In genomic region chr5:71970140-71970800, GRCm38 (mm10) we compare ENCODE assay signal across 9 mouse cellular contexts.
DNase-seq lines count a peak whose midpoint lies in the region; ATAC-seq and TF ChIP-seq lines count a peak whose summit lies in the region.
"Had no signal": no experiment of that assay in that cellular context is flagged by ENCODE, and none has a peak within 500 bp of the region (broad histone marks: within the 10 kb centered on the region; RNA-seq: fewer than 3 reads in every experiment).

No protein-coding gene starts in this region.

- no peak for TF ChIP-seq CTCF in layer of hippocampus, adult 2 months (conservative IDR thresholded peaks at IDR 0.05)

- no peak for DNase-seq in frontal cortex, postnatal 25 days (ENCODE audit: low spot score in 2 of 2)
- peak; percentile 66 for DNase-seq in right cerebral cortex, adult 18-20 months
- DNase-seq in right cerebral cortex, postnatal 14 days, result no peak
- DNase-seq in layer of hippocampus, adult 2 months (ENCODE audit: low spot score in 2 of 2), result peak; percentile 44 to 68
- DNase-seq in telencephalon, adult 2 months (ENCODE audit: low read depth, low spot score), result peak; percentile 71
- no peak for DNase-seq in thymus, postnatal 36 days
- DNase-seq in liver, result no peak
- DNase-seq: kidney, adult 11 months had no signal

- peak overlapping the region; percentile 89 for H3K27ac ChIP-seq in layer of hippocampus, adult 2 months

- ATAC-seq in frontal cortex, adult (ENCODE audit: low TSS enrichment), result 0 out of 2 replicates have a peak, but pooled peaks have one; percentile 2

- H3K4me3 ChIP-seq in layer of hippocampus, adult 2 months, result no peak overlapping the region

Comparison
In these comparisons a context has a peak if more than half of its experiments do, and no peak if none do; other contexts are left out.
1. DNase-seq: peak in right cerebral cortex, adult 18-20 months (single experiment), layer of hippocampus, adult 2 months (2 of 2) and telencephalon, adult 2 months (single experiment); none in frontal cortex, postnatal 25 days (0 of 2), right cerebral cortex, postnatal 14 days (single experiment), thymus, postnatal 36 days (0 of 2) and liver (single experiment).